Mouse (Mus musculus) E14TG2a.4 (cell line): ENCODE data around the gene Pou6f2.

Experiments
- H3K27me3 ChIP-seq: 2 replicates; pipeline ENCODE4 v1.6.1; 2014; ENCODE audit warnings: low read length, control low read depth; ENCODE audit not compliant: insufficient read depth
- H3K36me3 ChIP-seq: 2 replicates; pipeline ENCODE4 v1.6.1; 2014; ENCODE audit warnings: low read length, control low read depth; ENCODE audit not compliant: insufficient read depth
- H3K4me1 ChIP-seq: replicated peaks from 2 replicates; pipeline ENCODE4 v1.6.1; 2014; ENCODE audit warnings: low read depth, low read length, control low read depth
- H3K4me3 ChIP-seq: replicated peaks from 2 replicates; pipeline ENCODE4 v1.5.1; 2014; ENCODE audit warnings: mild to moderate bottlenecking, low read length
- H3K9me3 ChIP-seq: 2 replicates; pipeline ENCODE4 v1.6.1; 2014; ENCODE audit warnings: low read length, control low read depth
- CTCF ChIP-seq: conservative IDR thresholded peaks from 2 replicates; pipeline ENCODE4 v1.5.1; 2014; ENCODE audit warnings: low read length
- NANOG ChIP-seq: IDR thresholded peaks from 2 replicates; pipeline ENCODE4 v1.6.1; 2014; ENCODE audit warnings: borderline replicate concordance, low read length, mixed read lengths
- POU5F1 ChIP-seq: IDR thresholded peaks from 2 replicates; pipeline ENCODE4 v1.6.1; 2014; ENCODE audit warnings: low read length, borderline replicate concordance

Gene Pou6f2

DNA sequence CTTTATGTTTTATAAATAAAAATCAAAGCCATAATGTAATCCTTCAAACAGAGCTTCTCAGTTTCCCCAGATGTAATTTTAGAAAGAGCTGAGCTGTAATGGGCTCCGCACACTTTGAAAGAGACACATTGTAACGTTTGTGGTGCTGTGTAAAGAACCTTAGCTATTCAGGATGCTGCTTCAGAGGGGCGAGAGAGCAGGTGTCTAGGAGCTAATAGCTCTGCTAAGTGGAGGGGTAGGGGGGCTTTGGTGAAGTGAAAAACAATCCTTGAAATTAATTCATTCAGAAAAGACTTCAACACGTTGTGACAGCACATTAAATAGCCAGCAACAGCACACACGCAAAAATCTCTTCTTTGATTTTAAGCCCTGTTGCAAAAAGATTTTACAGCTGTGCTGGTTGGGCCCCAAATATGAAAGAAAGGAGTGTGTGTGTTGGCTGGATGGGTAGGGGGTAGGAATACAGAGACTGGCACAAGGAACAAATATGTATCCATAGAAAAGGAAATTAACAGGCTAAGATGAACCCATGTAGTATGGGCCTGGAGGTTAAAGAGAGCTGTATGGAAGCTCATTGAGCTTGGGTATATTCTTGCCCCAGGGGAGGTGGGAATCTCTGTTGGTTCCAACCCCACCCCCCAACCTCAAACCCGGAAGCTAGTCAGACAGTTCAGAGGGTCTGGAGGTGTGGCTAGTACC, 73.4 kb downstream of the Pou6f2 start:
- Histone ChIP-seq H3K27me3 (no peaks in the 10 kb centered on the region), H3K4me3 (no peak overlapping the region), H3K36me3 (no peaks in the 10 kb centered on the region), H3K9me3 (no peaks in the 10 kb centered on the region), H3K4me1 (no peaks in the 10 kb centered on the region)
- TF ChIP-seq POU5F1 (no peak), NANOG (no peak), CTCF (no peak)

DNA sequence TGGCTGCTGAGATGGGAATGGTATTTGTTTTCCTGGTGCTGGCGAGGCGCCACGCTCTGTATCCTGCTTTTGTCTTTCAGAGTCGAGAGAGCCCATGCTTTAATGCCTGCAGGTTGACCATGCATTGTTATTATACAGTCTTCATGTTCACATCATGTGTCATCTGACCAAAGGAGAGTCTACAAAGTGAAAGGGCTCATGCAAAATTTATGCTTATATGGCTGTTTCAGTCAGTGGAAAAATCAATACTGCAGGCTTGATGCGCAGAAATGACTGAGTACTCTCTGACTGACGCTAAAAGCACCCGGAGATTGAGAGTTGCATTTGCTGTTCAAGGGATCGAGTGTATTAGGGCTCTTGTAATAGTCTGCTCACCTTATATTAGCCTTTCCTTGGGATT, 74.1 kb downstream of the Pou6f2 start:
- Histone ChIP-seq H3K4me1 (no peaks in the 10 kb centered on the region), H3K9me3 (no peaks in the 10 kb centered on the region), H3K4me3 (no peak overlapping the region), H3K27me3 (no peaks in the 10 kb centered on the region), H3K36me3 (no peaks in the 10 kb centered on the region)
- TF ChIP-seq CTCF (no peak), POU5F1 (no peak), NANOG (no peak)

DNA sequence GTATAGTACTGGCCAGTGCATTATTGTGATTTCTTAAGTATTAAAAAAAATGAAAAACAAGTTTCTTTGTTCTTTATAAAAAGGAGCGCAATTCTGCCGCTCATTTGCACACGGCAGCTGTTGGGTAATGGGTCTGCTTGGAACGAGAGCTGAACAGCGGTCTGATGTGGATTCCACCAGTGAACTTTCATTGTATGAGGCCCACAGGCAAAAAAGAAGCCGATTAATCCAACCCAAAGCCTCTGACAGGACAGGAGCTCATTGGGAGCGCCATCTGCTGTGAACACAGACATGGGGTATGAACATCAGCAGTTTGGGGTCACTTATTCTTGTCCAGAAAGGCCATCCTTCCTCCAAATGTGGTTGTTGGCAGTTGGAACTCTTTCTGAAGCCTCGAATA, 84.9 kb downstream of the Pou6f2 start:
- Histone ChIP-seq H3K27me3 (no peaks in the 10 kb centered on the region), H3K4me3 (no peak overlapping the region)
- no peak for TF ChIP-seq POU5F1
- no peak for TF ChIP-seq NANOG

DNA sequence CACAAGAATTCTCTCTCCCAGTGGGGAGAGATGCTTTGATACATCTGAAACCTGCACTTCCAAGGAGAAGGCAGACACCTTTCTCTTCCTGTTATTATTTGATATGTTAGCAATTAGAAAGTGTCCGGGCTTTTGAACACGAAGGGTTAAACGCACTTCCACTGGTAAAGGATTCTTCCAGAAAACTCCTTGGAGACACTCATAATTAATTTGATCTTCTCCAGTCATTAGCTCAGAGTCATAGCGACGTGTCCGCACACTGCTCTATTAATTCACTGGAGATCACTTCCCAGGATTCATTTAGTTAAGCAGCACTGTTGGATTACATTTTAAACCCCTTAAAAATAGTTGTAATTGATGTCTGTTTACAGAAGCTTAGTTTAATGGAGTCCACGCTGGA, 88.5 kb downstream of the Pou6f2 start:
- H3K36me3 ChIP-seq, result no peaks in the 10 kb centered on the region
- no peaks in the 10 kb centered on the region for H3K27me3 ChIP-seq
- H3K9me3 ChIP-seq, result no peaks in the 10 kb centered on the region
- H3K4me3 ChIP-seq, result no peak overlapping the region
- H3K4me1 ChIP-seq, result no peaks in the 10 kb centered on the region
- no peak for TF ChIP-seq CTCF
- TF ChIP-seq NANOG, result no peak
- TF ChIP-seq POU5F1, result no peak

More for the DNA sequence above, 84.9 kb downstream of the Pou6f2 start:
- Histone ChIP-seq H3K36me3 (no peaks in the 10 kb centered on the region), H3K9me3 (no peaks in the 10 kb centered on the region), H3K4me1 (no peaks in the 10 kb centered on the region)

DNA sequence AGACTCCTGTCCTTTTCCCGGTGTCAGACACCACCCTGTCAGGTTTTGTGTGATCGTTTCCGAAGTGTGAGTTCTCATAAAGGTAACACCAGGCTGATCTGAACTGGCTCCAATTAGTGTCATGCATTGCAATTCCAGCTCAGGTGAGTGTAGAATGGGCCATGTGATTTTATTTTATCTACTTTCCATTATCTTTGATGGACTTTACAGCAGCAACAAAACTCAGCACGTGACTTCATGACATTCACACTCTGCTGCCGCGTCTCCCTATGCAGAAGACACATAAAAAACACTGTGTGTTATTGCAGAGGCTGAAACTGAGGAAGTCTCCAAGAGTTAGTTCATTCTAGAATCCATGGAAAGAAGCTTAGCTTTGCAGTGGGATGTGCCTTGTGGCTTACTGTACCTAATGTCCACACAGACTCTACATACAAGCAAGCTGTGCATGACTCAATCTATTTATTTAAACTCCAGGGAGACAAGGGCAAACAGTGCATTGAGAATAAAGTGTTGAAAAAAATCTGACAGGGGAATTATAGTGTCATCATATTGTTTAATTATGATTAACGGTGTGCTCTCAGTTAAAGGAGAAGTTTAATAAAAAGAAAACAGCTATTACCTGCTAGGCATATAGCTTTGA, 90.9 kb downstream of the Pou6f2 start:
- Histone ChIP-seq H3K36me3 (no peaks in the 10 kb centered on the region), H3K4me1 (no peaks in the 10 kb centered on the region)
- TF ChIP-seq CTCF (no peak), POU5F1 (no peak), NANOG (no peak)

DNA sequence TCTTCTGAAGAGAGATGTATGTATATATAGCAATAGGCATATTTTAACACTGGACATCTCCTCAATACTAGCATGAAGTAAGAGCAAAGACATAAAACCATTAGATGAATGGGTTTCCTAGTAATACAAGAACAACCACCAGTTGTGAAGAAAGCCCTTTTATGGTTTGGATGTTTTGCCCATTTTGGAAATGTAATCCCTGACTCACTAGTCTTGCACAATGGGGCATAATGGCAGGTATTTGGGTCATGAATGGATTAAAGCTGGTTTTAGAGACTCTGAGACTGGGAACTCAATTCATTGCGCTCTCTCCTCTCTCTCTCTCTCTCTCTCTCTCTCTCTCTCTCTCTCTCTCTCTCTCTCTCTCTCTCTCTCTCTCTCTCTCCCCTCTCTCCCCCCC, 97.5 kb downstream of the Pou6f2 start:
- no peaks in the 10 kb centered on the region for H3K4me1 ChIP-seq
- no peaks in the 10 kb centered on the region for H3K36me3 ChIP-seq
- no peak overlapping the region for H3K4me3 ChIP-seq
- H3K9me3 ChIP-seq, result no peaks in the 10 kb centered on the region
- no peak for TF ChIP-seq CTCF
- no peak for TF ChIP-seq NANOG
- TF ChIP-seq POU5F1, result no peak
- no peaks in the 10 kb centered on the region for H3K27me3 ChIP-seq

More for the DNA sequence above, 90.9 kb downstream of the Pou6f2 start:
- Histone ChIP-seq H3K27me3 (no peaks in the 10 kb centered on the region), H3K4me3 (no peak overlapping the region), H3K9me3 (no peaks in the 10 kb centered on the region)

DNA sequence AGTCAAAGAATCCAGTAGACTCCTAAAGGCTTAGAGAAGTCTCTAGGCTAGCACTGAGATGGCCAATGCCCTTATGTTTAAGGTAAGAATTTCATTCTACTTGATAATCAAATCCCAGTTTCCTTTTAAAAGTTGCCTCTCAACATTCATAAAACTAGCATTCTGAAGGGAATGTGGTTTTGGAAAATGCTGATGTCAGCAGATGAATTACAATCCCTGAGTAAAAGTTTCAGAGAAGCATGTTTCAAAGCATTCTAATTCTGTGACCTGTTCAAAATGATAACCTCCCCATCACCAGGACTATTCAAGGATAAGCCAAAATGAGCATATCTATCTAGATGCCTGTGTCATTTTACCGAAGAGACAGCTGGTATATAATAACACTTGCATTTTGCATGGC, 104.0 kb downstream of the Pou6f2 start:
- TF ChIP-seq POU5F1, result no peak
- TF ChIP-seq NANOG, result no peak
- no peak for TF ChIP-seq CTCF
- no peaks in the 10 kb centered on the region for H3K36me3 ChIP-seq
- no peaks in the 10 kb centered on the region for H3K27me3 ChIP-seq
- no peaks in the 10 kb centered on the region for H3K9me3 ChIP-seq
- H3K4me3 ChIP-seq, result no peak overlapping the region
- no peaks in the 10 kb centered on the region for H3K4me1 ChIP-seq

DNA sequence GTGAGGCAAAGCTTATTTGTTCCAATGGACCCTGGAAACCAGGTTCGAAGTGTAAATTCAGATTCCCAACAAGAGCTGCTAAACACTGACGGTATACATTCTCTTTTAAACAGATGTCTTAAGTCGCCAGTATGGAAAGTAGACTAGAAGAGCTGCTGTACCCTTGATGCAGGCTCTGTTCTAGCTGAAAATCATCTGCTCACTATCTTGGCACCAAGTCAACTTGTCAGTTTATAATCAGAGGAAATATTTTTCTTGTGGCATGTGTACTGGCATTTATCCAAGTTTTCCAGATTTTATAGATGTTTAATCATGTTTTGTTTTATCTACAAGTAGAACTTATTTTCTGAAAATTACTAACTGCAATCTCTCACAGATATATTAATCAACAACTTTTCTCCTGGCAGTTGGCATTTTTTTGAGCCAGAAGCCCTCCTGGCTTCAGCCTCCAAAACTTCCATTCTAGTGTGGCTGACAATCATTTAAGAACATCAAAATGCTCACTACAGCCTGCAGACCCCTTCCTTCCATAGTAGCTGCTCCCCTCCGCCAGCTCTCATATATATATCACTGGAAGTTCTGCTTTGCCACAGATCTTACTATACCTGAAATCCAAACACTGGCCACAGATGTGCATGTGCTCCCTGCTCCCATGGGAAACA, 107.1 kb downstream of the Pou6f2 start:
- TF ChIP-seq CTCF (no peak), NANOG (no peak), POU5F1 (no peak)

More for the DNA sequence above, 107.1 kb downstream of the Pou6f2 start:
- H3K27me3 ChIP-seq, result no peaks in the 10 kb centered on the region
- no peaks in the 10 kb centered on the region for H3K36me3 ChIP-seq
- H3K4me3 ChIP-seq, result no peak overlapping the region
- H3K4me1 ChIP-seq, result no peaks in the 10 kb centered on the region
- no peaks in the 10 kb centered on the region for H3K9me3 ChIP-seq
